Mouse (Mus musculus): ENCODE measurements around the gene Plscr1. TPM values are rescaled to one million over a fixed set of nuclear protein-coding genes. Genes with fewer than 3 reads are reported as not detected.

The Plscr1 gene
- polyA plus RNA-seq, 1 experiment from 2014 or later: 38.7 TPM

DNA sequence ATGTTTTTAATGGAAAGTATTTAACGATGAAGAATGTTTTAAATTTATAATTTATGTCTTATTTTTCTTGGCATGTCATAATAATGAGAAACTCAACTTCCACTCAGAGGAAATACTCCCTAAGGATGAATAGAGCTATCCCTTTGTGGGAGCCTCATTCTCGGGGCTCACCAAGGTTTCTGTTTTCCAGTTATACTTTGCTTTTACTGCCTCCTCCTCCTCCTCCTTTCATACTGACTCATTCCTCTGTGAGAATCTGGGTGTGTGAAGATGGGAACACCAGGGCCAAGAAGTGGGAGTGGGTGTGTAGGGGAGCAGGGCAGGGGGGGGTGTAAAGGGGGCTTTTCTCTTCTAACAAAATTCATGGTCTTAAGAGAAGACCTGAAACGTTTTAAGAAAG lies 43.4 kb downstream of the Plscr1 start:
- 67% methylated on average over 3 of the region's 3 CpGs for WGBS
- Histone ChIP-seq H3K36me3 (no peaks in the 10 kb centered on the region), H3K4me1 (no peaks in the 10 kb centered on the region), H3K27ac (no peak overlapping the region), H3K4me3 (no peak overlapping the region), H3K9me3 (no peaks in the 10 kb centered on the region), H3K27me3 (ENCODE audit: insufficient read depth, poor library complexity, severe bottlenecking) (no peaks in the 10 kb centered on the region)
- no peak for DNase-seq (ENCODE audit: low spot score)

DNA sequence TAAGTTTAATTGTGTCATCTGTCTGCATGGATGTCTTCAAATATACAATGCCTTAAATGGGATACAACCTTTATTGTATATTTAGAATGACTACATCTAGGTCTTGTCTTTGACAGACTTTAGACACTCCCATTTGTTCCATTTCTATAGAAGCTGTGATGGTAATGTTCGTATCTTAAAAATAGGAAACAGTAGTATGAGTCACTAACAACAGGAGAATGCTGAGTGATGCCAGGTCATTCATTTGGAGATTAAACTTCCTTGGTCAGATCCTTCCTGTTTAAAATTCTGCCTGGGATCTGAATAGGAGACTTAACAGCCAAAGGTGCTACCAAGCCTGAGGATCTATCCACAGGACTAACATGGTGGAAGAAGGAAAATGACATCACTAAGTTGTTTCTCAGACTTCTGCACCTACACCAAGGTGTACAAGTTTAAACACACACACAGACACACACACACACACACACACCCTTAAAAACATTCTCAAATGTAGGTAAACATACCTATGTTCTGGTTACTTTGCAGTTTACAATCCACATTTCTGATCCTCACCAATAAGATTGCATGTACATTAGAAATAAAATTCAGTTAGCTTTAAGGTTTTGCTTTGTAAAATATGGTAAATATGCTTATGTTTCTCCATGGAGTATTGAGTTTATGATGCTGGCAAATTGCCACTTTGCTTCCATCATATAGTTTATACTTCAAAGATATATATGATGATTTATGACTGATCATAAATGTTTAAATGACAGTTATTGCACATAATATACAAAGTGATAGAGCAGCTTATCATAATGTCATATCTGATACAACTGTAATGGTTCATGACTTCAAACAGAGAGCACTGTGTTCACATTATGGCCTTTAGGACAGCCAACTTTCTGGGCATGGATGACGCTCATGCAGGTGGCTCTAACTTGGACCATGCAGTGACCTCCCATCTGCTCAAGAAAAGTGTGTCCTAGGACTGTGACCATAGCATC lies 44.3 kb downstream of the Plscr1 start:
- H3K27me3 ChIP-seq (ENCODE audit: insufficient read depth, poor library complexity, severe bottlenecking): no peaks in the 10 kb centered on the region
- H3K9me3 ChIP-seq: no peaks in the 10 kb centered on the region
- no peaks in the 10 kb centered on the region for H3K36me3 ChIP-seq
- 80% methylated on average over 2 of the region's 2 CpGs for WGBS
- DNase-seq (ENCODE audit: low spot score): no peak
- H3K4me3 ChIP-seq: no peak overlapping the region
- H3K27ac ChIP-seq: no peak overlapping the region
- no peaks in the 10 kb centered on the region for H3K4me1 ChIP-seq

DNA sequence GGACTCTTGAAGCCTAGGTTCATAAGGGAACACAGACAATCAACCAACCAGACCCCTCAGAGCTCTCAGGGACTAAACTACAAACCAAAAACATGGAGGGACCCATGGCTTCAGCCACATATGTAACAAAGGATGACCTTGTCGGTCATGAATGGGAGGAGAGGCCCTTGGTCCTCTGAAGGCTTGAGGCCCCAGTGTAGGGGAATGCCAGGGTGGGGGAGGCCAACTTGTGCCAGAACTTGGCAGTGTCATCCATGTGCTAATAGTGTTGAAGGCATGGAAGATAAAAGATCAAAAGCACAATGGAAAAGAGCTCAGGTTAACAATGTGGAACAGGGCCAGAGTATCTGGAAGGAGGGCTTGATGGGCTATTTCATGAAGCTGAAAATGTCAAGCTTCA lies 48.7 kb downstream of the Plscr1 start:
- no peak overlapping the region for H3K4me3 ChIP-seq
- no peaks in the 10 kb centered on the region for H3K27me3 ChIP-seq (ENCODE audit: insufficient read depth, poor library complexity, severe bottlenecking)
- H3K27ac ChIP-seq: no peak overlapping the region
- H3K36me3 ChIP-seq: no peaks in the 10 kb centered on the region
- H3K4me1 ChIP-seq: no peaks in the 10 kb centered on the region
- no peak for DNase-seq (ENCODE audit: low spot score)
- no peaks in the 10 kb centered on the region for H3K9me3 ChIP-seq
- 67% methylated on average over 1 of the region's 1 CpGs for WGBS

DNA sequence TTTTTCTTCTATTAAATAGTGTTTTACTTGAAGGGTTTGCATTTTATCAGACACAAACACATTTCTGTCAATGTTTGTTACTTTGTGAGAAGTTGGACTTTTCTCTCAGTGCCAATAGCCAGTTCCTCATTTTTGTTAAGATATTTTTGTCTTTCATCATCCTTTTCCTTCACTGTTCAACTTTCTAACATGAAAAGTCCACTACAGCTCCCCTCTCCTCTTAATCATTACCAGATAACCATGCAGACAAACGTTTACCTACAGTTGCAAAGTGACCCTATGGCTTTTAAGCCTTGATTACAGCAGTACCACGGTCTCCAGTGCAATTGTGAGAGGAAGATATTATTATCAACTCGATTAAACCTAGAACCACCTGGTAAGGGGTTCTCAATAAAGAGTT lies 51.7 kb downstream of the Plscr1 start:
- DNase-seq (ENCODE audit: low spot score): no peak
- no peaks in the 10 kb centered on the region for H3K36me3 ChIP-seq
- no peaks in the 10 kb centered on the region for H3K27me3 ChIP-seq (ENCODE audit: insufficient read depth, poor library complexity, severe bottlenecking)
- no peaks in the 10 kb centered on the region for H3K9me3 ChIP-seq
- no peaks in the 10 kb centered on the region for H3K4me1 ChIP-seq
- H3K27ac ChIP-seq: no peak overlapping the region
- 60% methylated on average over 3 of the region's 3 CpGs for WGBS
- H3K4me3 ChIP-seq: no peak overlapping the region

DNA sequence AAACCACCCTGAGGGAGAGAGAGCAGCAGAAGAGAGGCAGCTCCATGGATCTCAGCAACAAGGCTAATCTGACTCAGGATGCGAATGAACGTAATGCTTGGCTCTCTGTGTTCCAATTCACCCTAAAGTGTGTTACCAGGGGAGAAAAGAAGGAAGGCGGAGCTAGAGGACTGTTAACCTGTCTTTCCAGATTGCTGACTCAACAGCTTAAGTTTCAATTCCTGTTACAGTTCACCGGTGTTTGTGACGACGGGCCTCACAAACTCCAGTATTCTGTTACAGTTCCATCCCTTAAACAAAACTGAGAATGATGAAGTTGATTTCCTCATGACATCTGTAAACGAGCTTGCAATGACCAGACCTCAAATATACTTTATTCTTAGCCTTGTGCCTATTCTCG lies 55.5 kb downstream of the Plscr1 start:
- 76% methylated on average over 8 of the region's 8 CpGs for WGBS
- Histone ChIP-seq H3K4me1 (no peaks in the 10 kb centered on the region), H3K9me3 (no peaks in the 10 kb centered on the region), H3K27ac (no peak overlapping the region), H3K4me3 (no peak overlapping the region), H3K27me3 (ENCODE audit: insufficient read depth, poor library complexity, severe bottlenecking) (no peaks in the 10 kb centered on the region), H3K36me3 (no peaks in the 10 kb centered on the region)
- DNase-seq (ENCODE audit: low spot score): no peak

DNA sequence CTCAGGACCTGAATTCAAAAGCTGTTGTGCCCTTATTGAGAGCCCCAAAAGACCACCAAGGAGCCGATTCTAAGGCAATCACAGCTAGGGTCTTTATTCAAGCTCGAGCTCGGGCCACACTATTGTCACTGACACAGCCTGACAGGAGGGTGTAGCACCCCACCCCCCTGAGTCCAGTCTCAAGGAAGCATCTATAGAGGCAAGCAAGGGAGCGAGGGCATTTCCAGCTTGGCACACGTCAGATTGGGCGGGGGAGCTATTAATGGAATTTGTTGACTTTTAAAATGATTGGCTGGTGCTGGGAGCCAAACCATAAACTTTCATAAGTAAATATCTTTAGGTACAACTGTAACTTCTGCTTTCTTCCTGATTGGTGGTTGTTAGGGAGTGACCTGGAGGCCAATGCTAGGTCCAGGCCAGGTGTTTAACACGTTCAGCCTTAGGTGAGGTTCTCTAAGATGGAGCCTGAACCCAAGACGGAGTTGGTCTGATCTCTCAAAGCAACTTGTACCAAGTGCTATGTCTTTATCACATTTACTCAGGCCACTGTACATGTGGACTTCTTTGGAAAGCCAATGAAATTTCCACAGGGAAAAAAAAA lies 56.2 kb downstream of the Plscr1 start:
- WGBS: 86% methylated on average over 8 of the region's 8 CpGs
- Histone ChIP-seq H3K9me3 (no peaks in the 10 kb centered on the region), H3K27me3 (ENCODE audit: insufficient read depth, poor library complexity, severe bottlenecking) (no peaks in the 10 kb centered on the region), H3K27ac (no peak overlapping the region), H3K4me1 (no peaks in the 10 kb centered on the region), H3K4me3 (no peak overlapping the region), H3K36me3 (no peaks in the 10 kb centered on the region)
- no peak for DNase-seq (ENCODE audit: low spot score)

DNA sequence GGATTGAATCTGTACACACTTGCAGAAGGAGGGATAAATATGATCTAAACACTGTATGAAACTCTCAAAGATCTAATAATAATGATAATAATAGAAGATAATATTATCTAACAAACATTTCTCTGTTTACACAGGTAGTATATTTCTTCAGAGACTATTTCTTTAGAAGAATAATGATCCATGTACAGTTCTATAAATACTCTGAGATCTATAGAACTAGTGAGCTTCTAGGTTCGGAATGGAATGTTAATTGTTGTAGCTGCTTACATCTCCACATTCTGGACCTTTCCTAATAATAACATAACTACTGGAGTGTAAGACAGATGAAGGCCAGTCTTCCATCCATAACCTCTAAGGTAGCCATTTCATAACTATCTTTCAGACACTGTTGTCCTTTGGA lies 59.5 kb downstream of the Plscr1 start, which contains the start of gene 1700057G04Rik:
Gene 1700057G04Rik (plus strand): TSS at position 301 of the 400 bp plus-strand sequence.
- no peaks in the 10 kb centered on the region for H3K36me3 ChIP-seq
- no peaks in the 10 kb centered on the region for H3K27me3 ChIP-seq (ENCODE audit: insufficient read depth, poor library complexity, severe bottlenecking)
- no peak within 1 kb of the TSS for H3K27ac ChIP-seq
- no peak within 1 kb of the TSS for H3K4me3 ChIP-seq
- WGBS: 73% methylated on average over 1 of the region's 1 CpGs
- no peak for DNase-seq (ENCODE audit: low spot score)
- no peaks in the 10 kb centered on the region for H3K9me3 ChIP-seq
- H3K4me1 ChIP-seq: no peaks in the 10 kb centered on the region

DNA sequence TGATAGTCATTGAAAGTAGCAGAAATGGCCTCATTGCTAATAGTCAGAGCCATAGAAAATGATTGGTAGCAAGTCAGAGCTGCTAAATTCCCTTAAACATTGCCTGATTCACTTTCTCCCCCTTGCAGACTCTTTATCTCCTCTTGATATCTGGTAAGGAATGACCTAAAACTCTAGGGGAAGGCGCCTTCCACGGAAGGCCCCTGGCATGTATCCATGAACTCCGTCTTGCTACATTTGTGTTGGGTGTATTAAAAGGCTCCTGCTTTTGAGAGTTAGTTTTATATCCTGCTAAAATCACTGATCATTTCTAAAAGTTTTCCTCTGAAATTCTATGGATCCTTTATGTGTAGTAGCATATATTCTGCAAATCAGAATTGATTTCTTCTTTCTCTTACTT lies 67.2 kb downstream of the Plscr1 start:
- no peak for DNase-seq (ENCODE audit: low spot score)
- Histone ChIP-seq H3K36me3 (no peaks in the 10 kb centered on the region), H3K27me3 (ENCODE audit: insufficient read depth, poor library complexity, severe bottlenecking) (no peaks in the 10 kb centered on the region), H3K4me3 (no peak overlapping the region), H3K4me1 (no peaks in the 10 kb centered on the region), H3K27ac (no peak overlapping the region), H3K9me3 (no peaks in the 10 kb centered on the region)
- WGBS: 81% methylated on average over 3 of the region's 3 CpGs

Small RNAs within 50 kb of the gene (microRNA-seq; reads per million reads assigned to microRNA genes)
- not detected for gene Mir6386

Other genes starting within 250 kb of the Plscr1 start
- not detected in 2 replicates for gene Plscr5, start 56.8 kb upstream of the Plscr1 start, polyA plus RNA-seq (2016; fragmentation: Nextera tagmentation; extraction: Ambion mirVana)
- 0.85 and 2.6 TPM in 2 replicates for gene Plscr2, start 25.9 kb downstream of the Plscr1 start, polyA plus RNA-seq (2016; fragmentation: Nextera tagmentation; extraction: Ambion mirVana)
- gene 1700057G04Rik, start 59.6 kb downstream of the Plscr1 start, polyA plus RNA-seq (2016; fragmentation: Nextera tagmentation; extraction: Ambion mirVana): not detected in 2 replicates
- gene Plscr4, start 207.6 kb downstream of the Plscr1 start, polyA plus RNA-seq (2016; fragmentation: Nextera tagmentation; extraction: Ambion mirVana): 1.0 and 1.3 TPM in 2 replicates